Mouse (Mus musculus): ENCODE measurements at regions not wholly inside any gene's neighbourhood (a gene's known extent, or its start where the extent isn't known, plus 50 kb on each side); places are given as distances from the start of the nearest gene placed in this dataset.
A peak's percentile ranks its signal among the peaks of the same experiment; 100 is the strongest.

DNA sequence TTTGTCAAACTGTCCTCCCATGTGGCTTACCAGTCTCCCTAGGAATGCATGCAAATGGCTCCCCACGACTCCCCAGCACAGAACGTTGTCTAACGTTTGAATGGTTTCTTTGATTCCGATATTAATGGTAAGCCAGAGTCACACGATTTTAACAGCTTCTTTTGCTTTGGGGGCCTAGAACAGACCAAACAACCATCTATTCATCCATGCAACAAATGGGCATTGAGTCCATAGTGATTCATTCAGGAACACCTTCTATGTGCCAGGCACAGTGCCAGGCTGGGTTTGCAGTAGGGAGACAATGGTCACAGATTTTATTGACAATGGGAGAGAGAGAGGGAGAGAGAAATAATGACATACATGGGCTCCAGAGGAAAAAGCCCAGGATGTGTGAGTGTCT lies 118.6 kb upstream of the Ptch1 start:
- H3K4me3 ChIP-seq (replicated peaks; ENCODE audit: low read depth, low read length): no peak overlapping the region
- no peaks in the 10 kb centered on the region for H3K36me3 ChIP-seq (ENCODE audit: insufficient read depth, low read length)
- no peaks in the 10 kb centered on the region for H3K4me1 ChIP-seq (replicated peaks; ENCODE audit: insufficient read depth, low read length)
- H3K4me2 ChIP-seq (ENCODE audit: low read length): no peak overlapping the region
- no peaks in the 10 kb centered on the region for H3K27me3 ChIP-seq (ENCODE audit: insufficient read depth, low read length)
- no peaks in the 10 kb centered on the region for H3K9me3 ChIP-seq (replicated peaks; ENCODE audit: low read length)
- no peak overlapping the region for H3K27ac ChIP-seq
- no peak overlapping the region for H3K9ac ChIP-seq (ENCODE audit: low read depth, low read length)
- WGBS: 86% methylated on average over 5 of the region's 5 CpGs
- no peak for TF ChIP-seq CTCF (IDR thresholded peaks at IDR 0.05; ENCODE audit: low read depth)
- DNase-seq (ENCODE audit: low spot score) (no peak), ATAC-seq (replicated peaks; ENCODE audit: low FRiP score, low read depth) (no peak)

DNA sequence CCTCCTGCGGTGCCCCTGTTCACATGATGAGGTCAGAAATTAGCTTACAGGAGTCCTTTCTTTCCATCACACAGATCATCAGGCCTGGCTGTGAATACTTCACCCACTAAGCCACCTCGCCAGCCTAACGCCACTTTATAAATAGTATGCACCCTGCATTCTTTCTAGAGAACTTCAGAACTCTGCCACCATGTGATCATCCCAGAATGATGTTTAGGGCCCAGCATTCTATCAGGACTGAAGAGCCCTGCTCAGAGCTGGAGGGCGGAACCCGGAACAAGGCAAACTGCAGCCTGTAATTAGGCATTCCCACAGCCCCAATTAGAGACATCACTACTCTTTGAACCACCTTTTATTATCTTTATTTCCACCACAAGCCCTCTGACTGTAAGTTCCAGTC lies 120.2 kb upstream of the Ptch1 start:
- H3K9ac ChIP-seq (ENCODE audit: low read depth, low read length): no peak overlapping the region
- no peak overlapping the region for H3K4me2 ChIP-seq (ENCODE audit: low read length)
- H3K4me3 ChIP-seq (replicated peaks; ENCODE audit: low read depth, low read length): no peak overlapping the region
- WGBS: 85% methylated on average over 5 of the region's 5 CpGs
- TF ChIP-seq CTCF (IDR thresholded peaks at IDR 0.05; ENCODE audit: low read depth): no peak
- H3K27me3 ChIP-seq (ENCODE audit: insufficient read depth, low read length): no peaks in the 10 kb centered on the region
- H3K4me1 ChIP-seq (replicated peaks; ENCODE audit: insufficient read depth, low read length): no peaks in the 10 kb centered on the region
- DNase-seq (ENCODE audit: low spot score) (no peak), ATAC-seq (replicated peaks; ENCODE audit: low FRiP score, low read depth) (no peak)
- H3K36me3 ChIP-seq (ENCODE audit: insufficient read depth, low read length): no peaks in the 10 kb centered on the region
- H3K9me3 ChIP-seq (replicated peaks; ENCODE audit: low read length): no peaks in the 10 kb centered on the region
- H3K27ac ChIP-seq: no peak overlapping the region

DNA sequence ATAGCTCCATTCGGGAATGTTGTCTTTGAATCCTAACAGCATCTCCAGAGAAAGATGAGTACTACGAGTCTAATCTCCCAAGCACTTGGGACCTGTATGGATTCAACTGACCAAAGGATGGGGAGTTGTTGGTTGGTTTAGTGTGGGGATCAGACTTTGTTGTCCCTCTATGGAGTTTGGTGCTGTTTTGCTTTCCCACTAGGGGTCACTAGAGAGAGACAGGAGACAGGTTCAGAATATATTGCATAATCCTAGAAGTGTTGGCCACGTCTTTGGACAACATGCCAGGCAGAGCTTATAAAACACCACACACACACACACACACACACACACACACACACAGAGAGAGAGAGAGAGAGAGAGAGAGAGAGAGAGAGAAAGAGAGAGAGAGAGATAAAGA lies 118.6 kb upstream of the Ercc6l2 start:
- ATAC-seq (replicated peaks; ENCODE audit: low FRiP score, low read depth) (no peak), DNase-seq (ENCODE audit: low spot score) (peak; percentile 50)
- no peak overlapping the region for H3K4me2 ChIP-seq (ENCODE audit: low read length)
- H3K9me3 ChIP-seq (replicated peaks; ENCODE audit: low read length): no peaks in the 10 kb centered on the region
- peak; percentile 71 for TF ChIP-seq CTCF (IDR thresholded peaks at IDR 0.05; ENCODE audit: low read depth)
- H3K9ac ChIP-seq (ENCODE audit: low read depth, low read length): no peak overlapping the region
- WGBS: 53% methylated on average over 3 of the region's 3 CpGs
- H3K4me3 ChIP-seq (replicated peaks; ENCODE audit: low read depth, low read length): no peak overlapping the region
- H3K36me3 ChIP-seq (ENCODE audit: insufficient read depth, low read length): no peaks in the 10 kb centered on the region
- no peak overlapping the region for H3K27ac ChIP-seq
- H3K4me1 ChIP-seq (replicated peaks; ENCODE audit: insufficient read depth, low read length): no peaks in the 10 kb centered on the region
- no peaks in the 10 kb centered on the region for H3K27me3 ChIP-seq (ENCODE audit: insufficient read depth, low read length)

DNA sequence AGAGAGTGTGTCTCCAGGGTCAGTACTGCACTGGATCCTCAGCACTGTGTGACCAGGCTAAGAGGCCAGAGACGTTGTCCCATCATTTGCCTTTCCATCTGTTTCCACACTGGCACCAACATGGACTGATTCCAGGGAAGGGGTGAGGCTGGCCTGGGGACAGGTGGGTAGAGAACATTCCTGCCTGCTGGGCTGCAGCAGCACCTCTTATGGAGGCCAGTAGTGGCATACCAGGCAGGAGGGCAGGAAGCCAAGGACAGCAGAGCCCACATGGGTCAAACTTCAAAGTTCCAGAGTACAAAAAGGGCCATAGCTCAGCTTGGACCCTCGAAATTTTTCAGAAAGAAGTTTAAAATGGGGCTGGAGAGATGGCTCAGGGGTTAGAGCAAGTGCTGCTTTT lies 115.4 kb upstream of the Ercc6l2 start:
- DNase-seq (ENCODE audit: low spot score) (no peak), ATAC-seq (replicated peaks; ENCODE audit: low FRiP score, low read depth) (no peak)
- H3K9me3 ChIP-seq (replicated peaks; ENCODE audit: low read length): no peaks in the 10 kb centered on the region
- no peak for TF ChIP-seq CTCF (IDR thresholded peaks at IDR 0.05; ENCODE audit: low read depth)
- H3K9ac ChIP-seq (ENCODE audit: low read depth, low read length): no peak overlapping the region
- H3K27ac ChIP-seq: no peak overlapping the region
- H3K4me1 ChIP-seq (replicated peaks; ENCODE audit: insufficient read depth, low read length): no peaks in the 10 kb centered on the region
- WGBS: 60% methylated on average over 2 of the region's 2 CpGs
- no peak overlapping the region for H3K4me2 ChIP-seq (ENCODE audit: low read length)
- no peak overlapping the region for H3K4me3 ChIP-seq (replicated peaks; ENCODE audit: low read depth, low read length)
- H3K36me3 ChIP-seq (ENCODE audit: insufficient read depth, low read length): no peaks in the 10 kb centered on the region
- no peaks in the 10 kb centered on the region for H3K27me3 ChIP-seq (ENCODE audit: insufficient read depth, low read length)

DNA sequence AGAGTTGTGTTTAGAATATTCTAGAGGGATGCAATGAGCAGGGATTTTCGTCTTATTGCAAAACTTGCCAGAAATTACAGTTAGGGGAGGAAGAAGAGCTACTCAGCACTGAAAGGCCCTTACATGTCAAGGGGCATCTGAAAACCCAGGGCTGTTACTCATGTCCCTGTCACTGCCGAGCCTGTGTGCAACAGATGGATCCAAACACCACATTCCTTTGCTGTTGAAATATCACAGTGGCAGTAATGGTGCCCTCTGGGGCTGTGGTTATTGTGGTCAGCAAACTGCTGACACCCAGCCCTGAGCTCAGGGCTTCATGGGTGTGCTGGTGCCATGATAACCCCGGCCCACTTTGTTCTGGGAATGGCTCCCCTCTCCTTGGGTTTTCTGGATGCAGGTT lies 114.3 kb upstream of the Ercc6l2 start:
- H3K27ac ChIP-seq: peak overlapping the region; percentile 6; the same call in 1 of the 2 replicates
- DNase-seq (ENCODE audit: low spot score) (no peak), ATAC-seq (replicated peaks; ENCODE audit: low FRiP score, low read depth) (no peak)
- H3K4me1 ChIP-seq (replicated peaks; ENCODE audit: insufficient read depth, low read length): no peaks in the 10 kb centered on the region
- H3K27me3 ChIP-seq (ENCODE audit: insufficient read depth, low read length): no peaks in the 10 kb centered on the region
- H3K4me3 ChIP-seq (replicated peaks; ENCODE audit: low read depth, low read length): no peak overlapping the region
- H3K36me3 ChIP-seq (ENCODE audit: insufficient read depth, low read length): no peaks in the 10 kb centered on the region
- H3K9ac ChIP-seq (ENCODE audit: low read depth, low read length): no peak overlapping the region
- WGBS: 65% methylated on average over 3 of the region's 3 CpGs
- H3K9me3 ChIP-seq (replicated peaks; ENCODE audit: low read length): no peaks in the 10 kb centered on the region
- H3K4me2 ChIP-seq (ENCODE audit: low read length): no peak overlapping the region
- TF ChIP-seq CTCF (IDR thresholded peaks at IDR 0.05; ENCODE audit: low read depth): no peak

DNA sequence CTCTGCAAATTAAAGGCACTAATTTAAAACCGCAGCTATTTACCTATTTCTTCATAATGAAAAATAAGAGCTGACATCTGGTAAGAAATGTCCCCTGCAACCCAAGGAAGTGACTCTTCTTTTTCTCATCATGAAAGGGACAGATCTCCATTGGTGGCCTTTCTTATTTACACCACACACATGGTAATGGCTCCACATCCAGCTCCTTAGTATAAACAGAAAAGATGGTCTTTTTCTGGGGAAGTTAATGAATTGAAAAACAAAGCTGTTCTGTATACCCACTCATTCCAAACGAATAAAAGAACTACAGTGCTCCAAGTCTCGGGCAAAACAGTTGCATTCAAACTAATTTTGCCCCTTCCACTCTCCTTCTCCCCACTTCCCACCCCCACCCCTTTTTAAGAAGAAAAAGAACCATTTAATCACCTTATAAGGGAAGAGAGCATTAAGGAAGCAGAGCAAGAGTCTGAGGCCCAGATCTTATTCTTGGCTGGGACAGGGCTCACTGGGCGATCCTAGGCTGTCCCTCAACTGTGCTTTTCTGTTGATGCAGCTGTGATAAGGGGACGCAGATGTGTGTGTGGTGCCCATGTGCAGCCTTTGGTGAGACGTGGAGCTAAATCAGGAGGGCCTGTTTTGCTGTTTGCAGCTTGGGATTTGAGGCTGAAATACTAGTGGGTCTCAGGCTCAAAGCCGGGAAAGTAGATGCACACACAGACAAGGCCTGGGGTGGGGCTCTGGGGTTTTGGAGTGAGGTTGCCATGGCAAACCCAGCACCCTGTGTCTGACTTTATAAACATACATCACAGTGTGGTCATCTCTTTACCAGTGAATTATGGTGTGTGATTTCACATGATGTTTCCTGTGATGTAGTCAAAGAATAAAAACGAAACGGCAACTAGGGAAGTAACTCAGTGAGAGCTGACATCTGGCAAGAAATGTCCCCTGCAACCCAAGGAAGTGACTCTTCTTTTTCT lies 113.6 kb upstream of the Ercc6l2 start:
- 34% methylated on average over 9 of the region's 9 CpGs for WGBS
- H3K4me1 ChIP-seq (replicated peaks; ENCODE audit: insufficient read depth, low read length): no peaks in the 10 kb centered on the region
- TF ChIP-seq CTCF (IDR thresholded peaks at IDR 0.05; ENCODE audit: low read depth): no peak
- H3K9me3 ChIP-seq (replicated peaks; ENCODE audit: low read length): no peaks in the 10 kb centered on the region
- ATAC-seq (replicated peaks; ENCODE audit: low FRiP score, low read depth) (0 out of 2 replicates have a peak, but pooled peaks have one; percentile 25), DNase-seq (ENCODE audit: low spot score) (peak; percentile 49)
- no peak overlapping the region for H3K9ac ChIP-seq (ENCODE audit: low read depth, low read length)
- no peaks in the 10 kb centered on the region for H3K27me3 ChIP-seq (ENCODE audit: insufficient read depth, low read length)
- no peak overlapping the region for H3K4me2 ChIP-seq (ENCODE audit: low read length)
- no peaks in the 10 kb centered on the region for H3K36me3 ChIP-seq (ENCODE audit: insufficient read depth, low read length)
- H3K4me3 ChIP-seq (replicated peaks; ENCODE audit: low read depth, low read length): no peak overlapping the region
- H3K27ac ChIP-seq: peak overlapping the region; percentile 6; the same call in 1 of the 2 replicates
